26 mouse cellular contexts compared by ENCODE assay signal in genomic region chr1:189888749-189889148, GRCm38 (mm10). TPM values are rescaled to one million over a fixed set of nuclear protein-coding genes. Genes with fewer than 3 reads are reported as not detected.
A peak's percentile ranks its signal among the peaks of the same experiment; 100 is the strongest.
DNase-seq lines count a peak whose midpoint lies in the region; ATAC-seq and TF ChIP-seq lines count a peak whose summit lies in the region.
"Had no signal": no experiment of that assay in that cellular context is flagged by ENCODE, and none has a peak within 500 bp of the region (broad histone marks: within the 10 kb centered on the region; RNA-seq: fewer than 3 reads in every experiment).

No protein-coding gene starts in this region.

- peak overlapping the region; percentile 57 for H3K27ac ChIP-seq in heart, embryonic 11.5 days (ENCODE audit: low read depth, low read length)
- peak overlapping the region; percentile 28; the same call in 1 of the 2 replicates for H3K27ac ChIP-seq in heart, embryonic 16.5 days (ENCODE audit: low read length)
- H3K27ac ChIP-seq in embryonic fibroblast, embryonic 13.5 days (ENCODE audit: insufficient read depth, low read length): peak overlapping the region; percentile 38
- H3K27ac ChIP-seq: forebrain, embryonic 12.5 days; layer of hippocampus, adult 2 months; liver, embryonic 12.5 days; midbrain, embryonic 12.5 days; neural tube, embryonic 12.5 days had no signal

- no peaks in the 10 kb centered on the region for H3K27me3 ChIP-seq in heart, embryonic 11.5 days (ENCODE audit: control insufficient read depth, insufficient read depth, low read length)
- H3K27me3 ChIP-seq in heart, embryonic 16.5 days (ENCODE audit: control insufficient read depth, insufficient read depth, low read length): no peaks in the 10 kb centered on the region
- H3K27me3 ChIP-seq: liver, embryonic 12.5 days; neural tube, embryonic 12.5 days had no signal

- 57% methylated on average over 10 of the region's 10 CpGs for WGBS in heart, embryonic 11.5 days (ENCODE audit: insufficient replicate concordance)
- 45% methylated on average over 10 of the region's 10 CpGs for WGBS in heart, embryonic 16.5 days

- H3K4me3 ChIP-seq in heart, embryonic 11.5 days (ENCODE audit: low read depth, low read length): no peak overlapping the region
- H3K4me3 ChIP-seq in heart, embryonic 16.5 days (ENCODE audit: low read length): no peak overlapping the region
- no peak overlapping the region for H3K4me3 ChIP-seq in embryonic fibroblast, embryonic 13.5 days (ENCODE audit: insufficient read depth, low read length)
- H3K4me3 ChIP-seq: forebrain, embryonic 12.5 days; layer of hippocampus, adult 2 months; liver, embryonic 12.5 days; midbrain, embryonic 12.5 days; myocyte; neural tube, embryonic 12.5 days had no signal

- H3K9ac ChIP-seq in heart, embryonic 11.5 days (ENCODE audit: low read depth, low read length): no peak overlapping the region
- H3K9ac ChIP-seq in heart, embryonic 16.5 days (ENCODE audit: low read length): peak overlapping the region; percentile 18; the same call in 1 of the 2 replicates
- H3K9ac ChIP-seq: forebrain, embryonic 12.5 days; forebrain, postnatal 0 days; liver, embryonic 12.5 days; liver, postnatal 0 days; midbrain, embryonic 12.5 days; neural tube, embryonic 12.5 days had no signal

- peak; percentile 59 for DNase-seq in adrenal gland, adult 2 months
- no peak for DNase-seq in adrenal gland, postnatal 10 days
- DNase-seq in heart, adult 9 months (ENCODE audit: low spot score in 2 of 2): no peak
- DNase-seq in heart, adult 8-10 months (ENCODE audit: low spot score): no peak
- DNase-seq in left cerebral cortex, adult 18-20 months (ENCODE audit: low spot score in 2 of 2): no peak
- DNase-seq: cerebellum, adult 11-12 months; cerebellum, adult 9-11 months; forebrain, postnatal 0 days; gastrocnemius, postnatal 10 days; kidney, adult 18-20 months; kidney, postnatal 36 days; liver, postnatal 0 days; lung, postnatal 36 days; thymus, adult 2 months; thymus, postnatal 36 days had no signal

- no peak for TF ChIP-seq CTCF in embryonic fibroblast, embryonic 13.5 days (IDR thresholded peaks at IDR 0.05; ENCODE audit: borderline replicate concordance, insufficient read depth, low read length)

- TF ChIP-seq POLR2A in embryonic fibroblast, embryonic 13.5 days (IDR thresholded peaks at IDR 0.05; ENCODE audit: low read depth, low read length): no peak

- no peak for ATAC-seq in heart, embryonic 11.5 days (replicated peaks; ENCODE audit: insufficient number of reproducible peaks, low FRiP score, low TSS enrichment)
- no peak for ATAC-seq in heart, embryonic 16.5 days (replicated peaks; ENCODE audit: extremely low read depth, insufficient read depth, low FRiP score)
- ATAC-seq: forebrain, postnatal 0 days; hindbrain, embryonic 16.5 days; liver, embryonic 12.5 days; liver, postnatal 0 days had no signal

- no peak overlapping the region for H3K4me2 ChIP-seq in heart, embryonic 11.5 days
- H3K4me2 ChIP-seq in heart, embryonic 16.5 days (ENCODE audit: low read depth, low read length): no peak overlapping the region
- H3K4me2 ChIP-seq: forebrain, embryonic 12.5 days; liver, embryonic 12.5 days; midbrain, embryonic 12.5 days; neural tube, embryonic 12.5 days had no signal

- H3K9me3 ChIP-seq in heart, embryonic 11.5 days (replicated peaks; ENCODE audit: control insufficient read depth, low read length): no peaks in the 10 kb centered on the region
- no peaks in the 10 kb centered on the region for H3K9me3 ChIP-seq in heart, embryonic 16.5 days (replicated peaks; ENCODE audit: control insufficient read depth, low read length)
- H3K9me3 ChIP-seq: forebrain, embryonic 12.5 days; liver, embryonic 12.5 days; midbrain, embryonic 12.5 days; neural tube, embryonic 12.5 days had no signal

- H3K4me1 ChIP-seq in heart, embryonic 11.5 days (ENCODE audit: control insufficient read depth, insufficient read depth, low read length): peaks cover 19% of the 10 kb centered on the region
- H3K4me1 ChIP-seq in heart, embryonic 16.5 days (ENCODE audit: control insufficient read depth, insufficient read depth, low read length): peaks cover 15% of the 10 kb centered on the region
- no peaks in the 10 kb centered on the region for H3K4me1 ChIP-seq in embryonic fibroblast, embryonic 13.5 days (ENCODE audit: control insufficient read depth, insufficient read depth, low read length)

- peaks cover 12% of the 10 kb centered on the region for H3K36me3 ChIP-seq in heart, embryonic 11.5 days (ENCODE audit: control insufficient read depth, insufficient read depth, low read length)
- H3K36me3 ChIP-seq in heart, embryonic 16.5 days (ENCODE audit: control insufficient read depth, insufficient read depth): peaks cover 24% of the 10 kb centered on the region
- H3K36me3 ChIP-seq: G1E had no signal

RNA-seq across cellular contexts. Expression of gene Smyd2, which starts 33.4 kb away (rescaled TPM):
- total RNA-seq in adrenal gland, adult 2 months (2021): 10 to 100 TPM; 76.9 to 85.2 TPM
- 60.6 and 72.5 TPM in 2 replicates for polyA plus RNA-seq in adrenal gland, adult 2 months (2012; rRNA removed)
- 10 to 100 TPM; 71.2 to 81.6 TPM for total RNA-seq in adrenal gland, postnatal 10 days (2021)
- polyA plus RNA-seq in heart, embryonic 11.5 days (2014; fragmentation: Nextera tagmentation; extraction: Ambion mirVana): 150 and 161 TPM in 2 replicates
- 244 and 255 TPM in 2 replicates for polyA plus RNA-seq in heart, embryonic 16.5 days (2015; fragmentation: Nextera tagmentation; extraction: Ambion mirVana)
- total RNA-seq in heart, adult 8-10 months (2022): 100 to 1,000 TPM in 2 of 4 experiments, 10 to 100 TPM in 2; 83.0 to 114 (median 106) TPM
- polyA plus RNA-seq in embryonic fibroblast, embryonic 13.5 days (2011; ENCODE audit: insufficient read length, low read depth, missing spikeins): 47.4 and 48.6 TPM in 2 replicates
- total RNA-seq in left cerebral cortex, adult 18-20 months (2021): 100 to 1,000 TPM in 1 of 2 experiments, 10 to 100 TPM in 1; 88.4 to 113 TPM
- total RNA-seq: G1E had no signal
- polyA plus RNA-seq: G1E had no signal
